14 mouse cellular contexts compared by ENCODE assay signal in genomic region chr11:8488248-8488647, GRCm38 (mm10).
A peak's percentile ranks its signal among the peaks of the same experiment; 100 is the strongest.
DNase-seq lines count a peak whose midpoint lies in the region; ATAC-seq lines count a peak whose summit lies in the region.
"Had no signal": no experiment of that assay in that cellular context is flagged by ENCODE, and none has a peak within 500 bp of the region (broad histone marks: within the 10 kb centered on the region; RNA-seq: fewer than 3 reads in every experiment).

No protein-coding gene starts in this region.

- WGBS in embryonic facial prominence, embryonic 14.5 days: 53% methylated on average over 6 of the region's 6 CpGs
- WGBS in embryonic facial prominence, embryonic 10.5 days: 82% methylated on average over 6 of the region's 6 CpGs
- 78% methylated on average over 6 of the region's 6 CpGs for WGBS in hindbrain, embryonic 12.5 days
- 72% methylated on average over 6 of the region's 6 CpGs for WGBS in hindbrain, embryonic 16.5 days
- 65% methylated on average over 6 of the region's 6 CpGs for WGBS in liver, embryonic 12.5 days (ENCODE audit: insufficient replicate concordance)

- no peaks in the 10 kb centered on the region for H3K9me3 ChIP-seq in embryonic facial prominence, embryonic 14.5 days (ENCODE audit: control insufficient read depth, low read length)
- no peaks in the 10 kb centered on the region for H3K9me3 ChIP-seq in embryonic facial prominence, embryonic 10.5 days
- no peaks in the 10 kb centered on the region for H3K9me3 ChIP-seq in hindbrain, embryonic 12.5 days (replicated peaks)
- H3K9me3 ChIP-seq in hindbrain, embryonic 16.5 days (ENCODE audit: control insufficient read depth, low read length): no peaks in the 10 kb centered on the region
- H3K9me3 ChIP-seq in liver, embryonic 12.5 days (replicated peaks): no peaks in the 10 kb centered on the region

- no peak overlapping the region for H3K27ac ChIP-seq in embryonic facial prominence, embryonic 14.5 days (replicated peaks; ENCODE audit: low read depth, low read length)
- no peak overlapping the region for H3K27ac ChIP-seq in embryonic facial prominence, embryonic 10.5 days (replicated peaks)
- H3K27ac ChIP-seq in hindbrain, embryonic 12.5 days: no peak overlapping the region
- no peak overlapping the region for H3K27ac ChIP-seq in hindbrain, embryonic 16.5 days (ENCODE audit: low read depth, low read length)
- no peak overlapping the region for H3K27ac ChIP-seq in liver, embryonic 12.5 days
- H3K27ac ChIP-seq: macrophage had no signal

- H3K27me3 ChIP-seq in embryonic facial prominence, embryonic 14.5 days (replicated peaks; ENCODE audit: control insufficient read depth, insufficient read depth, low read length): no peaks in the 10 kb centered on the region
- H3K27me3 ChIP-seq in embryonic facial prominence, embryonic 10.5 days (replicated peaks; ENCODE audit: low read depth, poor library complexity, severe bottlenecking): no peaks in the 10 kb centered on the region
- H3K27me3 ChIP-seq in hindbrain, embryonic 12.5 days: no peaks in the 10 kb centered on the region
- H3K27me3 ChIP-seq in hindbrain, embryonic 16.5 days (replicated peaks; ENCODE audit: control insufficient read depth, insufficient read depth, low read length): no peaks in the 10 kb centered on the region
- no peaks in the 10 kb centered on the region for H3K27me3 ChIP-seq in liver, embryonic 12.5 days (replicated peaks)

- no peak for DNase-seq in embryonic facial prominence, embryonic 14.5 days (ENCODE audit: low spot score)
- no peak for DNase-seq in embryonic facial prominence, embryonic 10.5 days (ENCODE audit: low spot score)
- DNase-seq in retina, postnatal 1 day: peak; percentile 6
- DNase-seq in retina, embryonic 14.5 days (ENCODE audit: low spot score): no peak
- DNase-seq in urinary bladder, postnatal 25 days (ENCODE audit: low spot score): no peak
- DNase-seq: cerebellum, postnatal 14 days; gastrocnemius, postnatal 25 days; kidney, adult 8-10 months; midbrain, embryonic 14.5 days; thymus, postnatal 25 days had no signal

- no peak overlapping the region for H3K4me3 ChIP-seq in embryonic facial prominence, embryonic 14.5 days (ENCODE audit: low read depth, low read length)
- H3K4me3 ChIP-seq in embryonic facial prominence, embryonic 10.5 days: no peak overlapping the region
- no peak overlapping the region for H3K4me3 ChIP-seq in hindbrain, embryonic 12.5 days
- H3K4me3 ChIP-seq in hindbrain, embryonic 16.5 days (ENCODE audit: low read length): no peak overlapping the region
- no peak overlapping the region for H3K4me3 ChIP-seq in liver, embryonic 12.5 days

- H3K4me1 ChIP-seq in embryonic facial prominence, embryonic 14.5 days (ENCODE audit: control insufficient read depth, insufficient read depth, low read length): peaks cover 13% of the 10 kb centered on the region
- H3K4me1 ChIP-seq in embryonic facial prominence, embryonic 10.5 days: no peaks in the 10 kb centered on the region
- H3K4me1 ChIP-seq in hindbrain, embryonic 12.5 days: no peaks in the 10 kb centered on the region
- 0 out of 2 replicates have a peak, but pooled peaks cover 2% of the 10 kb centered on the region for H3K4me1 ChIP-seq in hindbrain, embryonic 16.5 days (ENCODE audit: control insufficient read depth, insufficient read depth, low read depth, low read length)
- H3K4me1 ChIP-seq in liver, embryonic 12.5 days: no peaks in the 10 kb centered on the region

- H3K9ac ChIP-seq in embryonic facial prominence, embryonic 14.5 days (ENCODE audit: low read depth, low read length): no peak overlapping the region
- 0 out of 2 replicates have a peak overlapping the region, but pooled peaks have one; percentile 9 for H3K9ac ChIP-seq in hindbrain, embryonic 12.5 days
- H3K9ac ChIP-seq in hindbrain, embryonic 16.5 days (ENCODE audit: low read depth, low read length): no peak overlapping the region
- no peak overlapping the region for H3K9ac ChIP-seq in liver, embryonic 12.5 days

- H3K36me3 ChIP-seq in embryonic facial prominence, embryonic 14.5 days (ENCODE audit: control insufficient read depth, insufficient read depth, low read length): peaks cover 40% of the 10 kb centered on the region
- peaks cover 72% of the 10 kb centered on the region for H3K36me3 ChIP-seq in embryonic facial prominence, embryonic 10.5 days (replicated peaks)
- 0 out of 2 replicates have a peak, but pooled peaks cover 4% of the 10 kb centered on the region for H3K36me3 ChIP-seq in hindbrain, embryonic 12.5 days
- H3K36me3 ChIP-seq in hindbrain, embryonic 16.5 days (ENCODE audit: control insufficient read depth, insufficient read depth, low read length): no peaks in the 10 kb centered on the region
- peaks cover 19% of the 10 kb centered on the region for H3K36me3 ChIP-seq in liver, embryonic 12.5 days

- ATAC-seq in embryonic facial prominence, embryonic 14.5 days (ENCODE audit: low read depth): peak; percentile 50; the same call in 1 of the 2 replicates
- ATAC-seq in hindbrain, embryonic 12.5 days (ENCODE audit: low FRiP score): no peak
- ATAC-seq in hindbrain, embryonic 16.5 days: no peak
- no peak for ATAC-seq in liver, embryonic 12.5 days

- H3K4me2 ChIP-seq in embryonic facial prominence, embryonic 14.5 days (ENCODE audit: low read depth, low read length): no peak overlapping the region
- no peak overlapping the region for H3K4me2 ChIP-seq in hindbrain, embryonic 12.5 days (replicated peaks)
- H3K4me2 ChIP-seq in hindbrain, embryonic 16.5 days (ENCODE audit: low read length): no peak overlapping the region
- H3K4me2 ChIP-seq in liver, embryonic 12.5 days: no peak overlapping the region
